Mouse (Mus musculus) hindbrain, embryonic 15.5 days (tissue): ENCODE measurements around the gene Uqcrh. TPM values are rescaled to one million over a fixed set of nuclear protein-coding genes. Genes with fewer than 3 reads are reported as not detected.

Experiments
- ATAC-seq: fragments of 200-750 bp; cut with Nextera tagmentation; 2 replicates; pipeline ENCODE4 v1.8.0; 2017; ENCODE audit warnings: low read depth, moderate number of reproducible peaks, moderate TSS enrichment; ENCODE audit not compliant: low FRiP score
- H3K27ac ChIP-seq: fragments of 300-500 bp; sonication (generic); replicated peaks from 2 replicates; pipeline ENCODE4 v1.5.1; 2015; ENCODE audit warnings: mild to moderate bottlenecking, inconsistent platforms
- H3K27me3 ChIP-seq: fragments of 300-500 bp; sonication (generic); 2 replicates; pipeline ENCODE4 v1.6.1; 2015; ENCODE audit warnings: control low read depth, inconsistent platforms
- H3K36me3 ChIP-seq: fragments of 300-500 bp; sonication (generic); 2 replicates; pipeline ENCODE4 v1.6.1; 2015; ENCODE audit warnings: control low read depth, inconsistent platforms
- H3K4me1 ChIP-seq: fragments of 300-500 bp; sonication (generic); replicated peaks from 2 replicates; pipeline ENCODE4 v1.6.1; 2015; ENCODE audit warnings: control low read depth, inconsistent platforms
- H3K4me2 ChIP-seq: fragments of 300-500 bp; sonication (generic); 2 replicates; pipeline ENCODE4 v1.6.1; 2015; ENCODE audit warnings: moderate library complexity, mild to moderate bottlenecking, inconsistent platforms
- H3K4me3 ChIP-seq: fragments of 300-500 bp; sonication (generic); 2 replicates; pipeline ENCODE4 v1.5.1; 2015; ENCODE audit warnings: mild to moderate bottlenecking, inconsistent platforms
- H3K9ac ChIP-seq: fragments of 300-500 bp; sonication (generic); 2 replicates; pipeline ENCODE4 v1.6.1; 2015; ENCODE audit warnings: inconsistent platforms
- H3K9me3 ChIP-seq: fragments of 300-500 bp; sonication (generic); 2 replicates; pipeline ENCODE4 v1.6.1; 2016; ENCODE audit warnings: control low read depth, inconsistent platforms
- WGBS: fragments of 180-500 bp; shearing (Covaris S2); methylation state at CpG from one replicate; pipeline ENCODE4 v1.1.7; 2015; 5-methylcytosine and 5-hydroxymethylcytosine counted together
- polyA plus RNA-seq: library from polyadenylated mRNA; unstranded; fragments of >200 nt; fragmentation: Nextera tagmentation; extraction: Ambion mirVana; gene quantifications from 2 replicates; pipeline ENCODE4 v1.2.1, GENCODE M21; 2015

Uqcrh gene
- polyA plus RNA-seq, 1 experiment from 2014 or later = 459 TPM

DNA sequence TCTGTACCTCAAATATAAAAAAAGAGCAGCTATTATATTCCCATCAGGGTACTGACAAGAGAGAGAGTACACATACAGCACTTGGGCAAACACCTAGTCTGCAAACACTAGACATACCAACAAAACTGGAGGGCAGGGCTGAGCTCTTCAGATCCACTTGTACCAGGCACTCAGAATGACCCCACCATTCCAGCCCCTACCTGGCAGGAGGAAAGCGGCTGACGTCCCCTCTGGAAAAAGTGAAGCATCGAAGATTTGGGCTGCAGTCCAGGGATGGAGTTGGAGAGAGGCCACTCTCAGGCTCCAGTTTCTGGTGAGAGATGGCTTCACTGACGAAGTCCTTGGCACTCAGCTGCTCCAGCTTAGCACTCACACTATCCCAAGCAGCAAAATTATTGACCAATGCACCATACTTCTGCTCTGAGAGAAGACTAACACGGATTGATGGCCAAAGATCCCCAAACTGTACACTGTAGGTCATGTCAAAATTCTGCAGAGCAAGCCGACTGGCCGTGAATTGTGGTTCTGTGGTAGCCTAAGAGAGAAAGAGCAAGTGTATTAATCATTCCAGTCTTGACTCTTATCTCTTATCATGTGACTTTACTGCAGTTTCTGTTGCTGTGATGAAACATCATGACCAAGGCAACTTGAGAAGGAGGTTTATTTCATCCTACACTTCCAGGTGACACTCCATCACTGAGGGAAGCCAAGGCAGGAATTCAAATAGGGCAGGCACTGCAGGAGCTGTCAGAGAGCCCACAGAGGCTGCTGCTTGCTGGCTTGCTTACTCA, 26.5 kb downstream of the Uqcrh start:
- no peaks in the 10 kb centered on the region for H3K36me3 ChIP-seq
- 81% methylated on average over 7 of the region's 7 CpGs for WGBS
- H3K9me3 ChIP-seq = no peaks in the 10 kb centered on the region
- peaks cover 10% of the 10 kb centered on the region for H3K4me1 ChIP-seq
- H3K27me3 ChIP-seq = no peaks in the 10 kb centered on the region
- ATAC-seq = no peak
- H3K4me3 ChIP-seq = no peak overlapping the region
- no peak overlapping the region for H3K27ac ChIP-seq
- no peak overlapping the region for H3K9ac ChIP-seq
- no peak overlapping the region for H3K4me2 ChIP-seq

GRCm38 (mm10) chr4:116047681-116048080, 27.2 kb downstream of the Uqcrh start:
- peaks cover 3% of the 10 kb centered on the region; the same call in 1 of the 2 replicates for H3K36me3 ChIP-seq

GRCm38 (mm10) chr4:116046604-116047003, 28.3 kb downstream of the Uqcrh start:
- Histone ChIP-seq H3K36me3 (peaks cover 3% of the 10 kb centered on the region; the same call in 1 of the 2 replicates), H3K9ac (no peak overlapping the region), H3K4me1 (no peaks in the 10 kb centered on the region), H3K4me3 (no peak overlapping the region), H3K4me2 (no peak overlapping the region), H3K9me3 (no peaks in the 10 kb centered on the region), H3K27ac (no peak overlapping the region), H3K27me3 (no peaks in the 10 kb centered on the region)
- no peak for ATAC-seq
- 96% methylated on average over 2 of the region's 2 CpGs for WGBS

More at GRCm38 (mm10) chr4:116047681-116048080, 27.2 kb downstream of the Uqcrh start:
- ATAC-seq = no peak
- Histone ChIP-seq H3K27ac (no peak overlapping the region), H3K4me1 (peaks cover 5% of the 10 kb centered on the region), H3K9ac (no peak overlapping the region), H3K4me3 (no peak overlapping the region), H3K27me3 (no peaks in the 10 kb centered on the region), H3K9me3 (no peaks in the 10 kb centered on the region), H3K4me2 (no peak overlapping the region)
- WGBS = 100% methylated on average over 1 of the region's 1 CpGs

- Histone ChIP-seq H3K9me3 (no peaks in the 10 kb centered on the region), H3K27me3 (no peaks in the 10 kb centered on the region), H3K4me3 (no peak overlapping the region), H3K9ac (no peak overlapping the region), H3K4me2 (no peak overlapping the region), H3K36me3 (peaks cover 3% of the 10 kb centered on the region; the same call in 1 of the 2 replicates), H3K4me1 (no peaks in the 10 kb centered on the region), H3K27ac (no peak overlapping the region)
- 80% methylated on average over 3 of the region's 3 CpGs for WGBS
- no peak for ATAC-seq
These were observed 32.7 kb downstream of the Uqcrh start for GRCm38 (mm10) chr4:116042186-116042585.

DNA sequence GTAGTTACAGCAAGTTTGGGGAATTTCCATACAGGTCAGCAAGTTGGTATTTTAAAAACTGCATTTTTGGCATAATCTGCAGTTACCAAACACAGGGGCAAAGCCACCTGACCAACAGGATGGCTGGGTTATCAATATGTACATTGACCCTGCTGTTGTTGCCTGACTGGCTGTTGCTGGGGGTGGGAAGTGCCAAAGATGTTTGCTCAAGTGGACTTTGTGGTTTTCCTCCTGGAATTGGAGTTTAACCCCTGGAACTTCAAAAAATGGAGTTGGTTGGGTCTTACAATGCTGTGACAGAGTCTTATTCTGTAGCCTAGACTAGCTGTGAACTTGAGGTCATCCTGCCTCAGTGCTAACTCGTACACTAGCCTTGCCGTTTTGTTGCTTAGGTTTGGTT, 34.4 kb downstream of the Uqcrh start:
- Histone ChIP-seq H3K9ac (no peak overlapping the region), H3K27ac (no peak overlapping the region), H3K9me3 (no peaks in the 10 kb centered on the region), H3K27me3 (no peaks in the 10 kb centered on the region), H3K36me3 (peaks cover 7% of the 10 kb centered on the region; the same call in 1 of the 2 replicates), H3K4me1 (no peaks in the 10 kb centered on the region), H3K4me3 (no peak overlapping the region), H3K4me2 (no peak overlapping the region)
- WGBS = 93% methylated on average over 2 of the region's 2 CpGs
- no peak for ATAC-seq

GRCm38 (mm10) chr4:116033374-116033773, 41.5 kb downstream of the Uqcrh start:
- H3K4me1 ChIP-seq = no peaks in the 10 kb centered on the region
- no peak overlapping the region for H3K4me2 ChIP-seq
- H3K9me3 ChIP-seq = no peaks in the 10 kb centered on the region
- H3K9ac ChIP-seq = no peak overlapping the region
- H3K36me3 ChIP-seq = peaks cover 17% of the 10 kb centered on the region; the same call in 1 of the 2 replicates
- ATAC-seq = no peak
- H3K27me3 ChIP-seq = no peaks in the 10 kb centered on the region
- H3K27ac ChIP-seq = no peak overlapping the region
- H3K4me3 ChIP-seq = no peak overlapping the region
- WGBS = 87% methylated on average over 5 of the region's 5 CpGs

DNA sequence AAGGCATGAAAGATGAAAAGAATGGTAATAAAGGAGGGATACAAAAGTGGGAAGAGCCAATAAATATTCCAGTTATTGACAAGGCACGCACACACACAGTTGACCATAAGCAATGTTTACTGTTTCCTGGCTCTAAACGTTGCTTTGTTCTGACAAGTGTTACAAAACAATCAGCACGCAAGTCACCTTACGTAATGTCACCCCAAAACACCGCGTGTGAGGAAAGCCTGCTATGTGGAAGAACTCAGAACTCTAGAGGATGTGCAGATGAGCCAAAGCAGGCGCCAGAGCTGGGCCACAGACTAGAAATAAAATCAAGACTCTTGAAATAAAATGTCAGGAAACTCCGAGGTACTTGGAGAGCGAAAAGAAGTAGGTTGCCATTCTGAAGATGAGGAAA, 42.0 kb downstream of the Uqcrh start:
- no peak overlapping the region for H3K4me2 ChIP-seq
- H3K36me3 ChIP-seq = peaks cover 17% of the 10 kb centered on the region; the same call in 1 of the 2 replicates
- H3K4me3 ChIP-seq = no peak overlapping the region
- no peaks in the 10 kb centered on the region for H3K9me3 ChIP-seq
- no peak overlapping the region for H3K27ac ChIP-seq
- no peaks in the 10 kb centered on the region for H3K4me1 ChIP-seq
- 94% methylated on average over 9 of the region's 9 CpGs for WGBS
- H3K27me3 ChIP-seq = no peaks in the 10 kb centered on the region
- no peak for ATAC-seq
- H3K9ac ChIP-seq = no peak overlapping the region

DNA sequence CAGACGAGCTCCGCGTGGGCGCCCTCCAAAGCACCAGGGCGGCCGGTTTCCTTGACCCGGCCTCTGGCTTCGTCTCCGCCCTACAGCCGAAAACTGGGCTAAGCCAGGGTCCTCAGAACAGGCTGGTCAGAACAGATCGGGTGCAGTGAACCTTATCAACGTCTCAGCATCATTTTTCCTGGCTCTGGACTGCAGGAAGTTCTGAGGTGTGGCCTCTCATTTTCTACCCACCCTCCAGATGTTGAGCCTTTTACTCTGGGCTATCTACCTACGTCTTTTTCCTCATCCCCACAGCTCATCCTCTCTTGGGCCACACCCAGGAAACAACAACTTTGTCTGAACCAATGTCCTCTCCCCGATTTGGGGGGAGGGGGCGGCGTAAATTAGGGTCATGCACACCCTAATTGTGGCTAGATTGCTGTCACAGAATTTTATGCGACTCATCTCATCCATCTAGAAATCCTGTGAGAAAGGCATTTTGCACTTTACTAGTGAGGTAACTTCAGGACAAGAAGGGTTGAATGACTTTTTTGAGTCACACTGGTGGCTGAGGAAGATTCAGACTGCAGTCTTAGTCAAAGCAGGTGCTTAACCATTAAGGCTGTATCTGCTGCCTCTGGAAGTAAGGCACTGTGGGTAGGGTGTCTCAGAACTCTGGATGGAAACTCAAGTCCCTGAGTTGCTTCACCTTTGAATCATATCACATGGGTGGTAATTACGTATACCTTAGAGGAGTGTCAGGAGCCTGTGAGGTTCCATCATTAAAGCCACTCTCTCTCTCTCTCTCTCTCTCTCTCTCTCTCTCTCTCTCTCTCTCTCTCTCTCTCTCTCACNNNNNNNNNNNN, 56.7 kb downstream of the Uqcrh start, which contains the start of gene Faah:
TSS of gene Faah (minus strand) at position 25 of the 845 bp plus-strand sequence.
- Histone ChIP-seq H3K4me3 (peak within 1 kb of the TSS; percentile 54), H3K27ac (peak within 1 kb of the TSS; percentile 70), H3K9ac (peak within 1 kb of the TSS; percentile 59), H3K27me3 (peaks cover 36% of the 10 kb centered on the region), H3K9me3 (no peaks in the 10 kb centered on the region), H3K4me2 (peak within 1 kb of the TSS; percentile 71), H3K36me3 (no peaks in the 10 kb centered on the region), H3K4me1 (peaks cover 15% of the 10 kb centered on the region)
- WGBS = 10% methylated on average over 17 of the region's 18 CpGs
- peak; percentile 80 for ATAC-seq

GRCm38 (mm10) chr4:116017300-116017901, 57.5 kb downstream of the Uqcrh start:
- ATAC-seq = peak; percentile 91
- Histone ChIP-seq H3K9me3 (no peaks in the 10 kb centered on the region), H3K4me1 (peaks cover 15% of the 10 kb centered on the region), H3K4me2 (peak overlapping the region; percentile 71), H3K27me3 (peaks cover 36% of the 10 kb centered on the region), H3K9ac (peak overlapping the region; percentile 59), H3K36me3 (no peaks in the 10 kb centered on the region), H3K4me3 (peak overlapping the region; percentile 54), H3K27ac (peak overlapping the region; percentile 70)
- WGBS = under 1% methylated on average over 60 of the region's 60 CpGs
